Mouse (Mus musculus): Measurements from ENCODE around the gene Cog2. TPM values are rescaled to one million over a fixed set of nuclear protein-coding genes. Genes with fewer than 3 reads are reported as not detected.

Cog2 gene
- polyA plus RNA-seq, 1 experiment from 2014 or later: 35.4 TPM

- WGBS: 90% methylated on average over 8 of the region's 8 CpGs
- no peaks in the 10 kb centered on the region for H3K36me3 ChIP-seq (replicated peaks)
- ATAC-seq (replicated peaks): no peak
Measured at GRCm38 (mm10) chr8:124575811-124576210, 55.2 kb downstream of the Cog2 start, which contains the start of gene Capn9. TSS of gene Capn9 (plus strand) at chr8:124576111.

DNA sequence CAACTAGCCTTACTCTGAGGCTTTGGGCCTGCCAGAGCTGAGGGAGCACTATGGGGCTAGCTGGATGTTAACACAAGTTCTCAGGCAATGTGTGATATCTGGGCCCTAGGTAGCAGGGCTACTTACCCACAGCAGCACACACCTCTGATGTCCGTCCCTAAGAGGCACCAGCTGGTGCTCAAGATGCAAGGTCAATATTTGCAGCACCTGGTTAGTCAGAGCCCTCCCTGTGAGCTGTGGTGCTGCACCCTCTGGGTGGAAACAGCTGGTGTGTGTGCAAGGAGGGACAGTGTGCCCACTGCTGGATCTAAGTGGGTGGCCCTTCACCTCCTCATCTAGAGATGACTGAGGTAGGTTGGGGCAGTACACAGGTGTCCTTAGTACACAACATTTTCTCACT is 56.2 kb downstream of the Cog2 start:
- Histone ChIP-seq H3K4me1 (no peaks in the 10 kb centered on the region), H3K4me2 (no peak overlapping the region), H3K27ac (no peak overlapping the region), H3K36me3 (replicated peaks) (no peaks in the 10 kb centered on the region), H3K4me3 (no peak overlapping the region), H3K27me3 (replicated peaks) (no peaks in the 10 kb centered on the region), H3K9ac (no peak overlapping the region), H3K9me3 (no peaks in the 10 kb centered on the region)
- 68% methylated on average over 1 of the region's 1 CpGs for WGBS
- no peak for ATAC-seq (replicated peaks)

More at GRCm38 (mm10) chr8:124575811-124576210, 55.2 kb downstream of the Cog2 start, which contains the start of gene Capn9:
- H3K27ac ChIP-seq: no peak within 1 kb of the TSS
- no peaks in the 10 kb centered on the region for H3K4me1 ChIP-seq
- no peak within 1 kb of the TSS for H3K9ac ChIP-seq
- no peak within 1 kb of the TSS for H3K4me2 ChIP-seq
- no peak within 1 kb of the TSS for H3K4me3 ChIP-seq
- H3K27me3 ChIP-seq (replicated peaks): no peaks in the 10 kb centered on the region
- no peaks in the 10 kb centered on the region for H3K9me3 ChIP-seq

DNA sequence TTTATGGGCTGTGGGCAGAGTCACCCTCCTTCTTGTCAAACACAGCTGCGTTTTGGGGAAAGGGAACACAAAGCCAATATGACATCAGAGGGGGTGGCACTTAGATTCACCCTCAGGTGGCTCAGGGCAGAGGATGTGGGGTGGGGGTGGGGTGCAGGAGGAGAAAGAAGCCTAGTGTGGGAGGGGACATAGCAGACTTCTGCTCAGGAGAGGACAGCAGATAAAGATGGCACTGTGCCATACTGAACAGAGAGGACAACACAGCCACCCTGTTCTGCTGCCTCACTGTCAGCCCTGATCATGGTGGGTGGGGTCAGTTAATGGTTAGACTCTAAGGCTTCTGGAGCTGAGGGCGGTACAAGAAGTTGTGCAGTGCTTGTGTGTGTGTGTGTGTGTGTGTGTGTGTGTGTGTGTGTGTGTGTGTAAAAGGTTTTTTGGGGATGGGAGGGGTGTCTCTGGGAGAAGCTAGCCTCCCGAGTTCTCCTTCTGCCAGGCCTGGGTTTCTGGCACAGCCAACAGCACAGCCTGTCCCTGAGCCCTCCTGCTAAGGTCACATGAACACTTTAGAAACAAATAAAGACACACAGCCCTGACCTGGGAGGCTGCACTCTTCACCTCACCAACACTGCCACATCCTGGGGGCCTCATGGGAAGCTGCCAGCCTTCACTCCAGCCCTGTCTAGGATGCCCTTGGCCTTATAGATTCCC is 65.3 kb downstream of the Cog2 start:
- 38% methylated on average over 3 of the region's 3 CpGs for WGBS
- no peak for ATAC-seq (replicated peaks)
- Histone ChIP-seq H3K9me3 (no peaks in the 10 kb centered on the region), H3K4me3 (no peak overlapping the region), H3K36me3 (replicated peaks) (no peaks in the 10 kb centered on the region), H3K27ac (no peak overlapping the region), H3K9ac (no peak overlapping the region), H3K4me2 (no peak overlapping the region), H3K27me3 (replicated peaks) (no peaks in the 10 kb centered on the region), H3K4me1 (no peaks in the 10 kb centered on the region)

DNA sequence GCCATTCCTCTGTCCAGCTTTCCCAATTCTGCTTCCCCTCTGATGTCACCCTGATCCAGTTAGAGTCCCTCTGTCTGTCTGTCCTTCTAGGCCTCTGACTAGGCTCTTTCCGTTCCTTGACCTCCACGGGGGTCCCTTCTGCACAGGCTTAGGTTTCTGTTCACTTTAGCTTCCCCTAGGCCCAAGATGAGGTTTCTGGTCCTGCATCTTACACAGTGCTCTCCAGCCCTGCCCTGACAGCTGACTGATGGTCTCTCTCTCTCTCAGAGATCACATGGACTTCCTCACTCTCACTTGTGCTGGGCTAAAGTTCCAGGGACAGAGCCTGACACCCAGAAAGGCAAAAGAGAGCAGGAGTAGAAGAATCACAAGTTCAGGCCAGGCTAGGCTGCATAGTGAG is 66.0 kb downstream of the Cog2 start:
- Histone ChIP-seq H3K4me3 (no peak overlapping the region), H3K36me3 (replicated peaks) (no peaks in the 10 kb centered on the region), H3K27me3 (replicated peaks) (no peaks in the 10 kb centered on the region), H3K4me1 (no peaks in the 10 kb centered on the region), H3K4me2 (no peak overlapping the region), H3K9ac (no peak overlapping the region), H3K27ac (no peak overlapping the region), H3K9me3 (no peaks in the 10 kb centered on the region)
- ATAC-seq (replicated peaks): no peak
- WGBS: 81% methylated on average over 2 of the region's 2 CpGs

- Histone ChIP-seq H3K9ac (no peak overlapping the region), H3K9me3 (no peaks in the 10 kb centered on the region), H3K4me3 (no peak overlapping the region), H3K4me1 (no peaks in the 10 kb centered on the region), H3K4me2 (no peak overlapping the region), H3K27ac (no peak overlapping the region), H3K27me3 (replicated peaks) (no peaks in the 10 kb centered on the region), H3K36me3 (replicated peaks) (no peaks in the 10 kb centered on the region)
- 81% methylated on average over 4 of the region's 4 CpGs for WGBS
- ATAC-seq (replicated peaks): no peak
Measured at GRCm38 (mm10) chr8:124589393-124589792, 68.8 kb downstream of the Cog2 start.

Other genes starting within 250 kb of the Cog2 start
- 15.3 and 15.8 TPM in 2 replicates for gene Pgbd5, start 81.1 kb upstream of the Cog2 start, polyA plus RNA-seq (2015; fragmentation: Nextera tagmentation; extraction: Ambion mirVana)
- 0.62 and 0.96 TPM in 2 replicates for gene Agt, start 48.9 kb downstream of the Cog2 start, polyA plus RNA-seq (2015; fragmentation: Nextera tagmentation; extraction: Ambion mirVana)
- gene Capn9, start 55.3 kb downstream of the Cog2 start, polyA plus RNA-seq (2015; fragmentation: Nextera tagmentation; extraction: Ambion mirVana): 0.14 TPM in 1 of 2 replicates, not detected in the other
- 21.8 and 23.6 TPM in 2 replicates for gene 2310022B05Rik, start 142.6 kb downstream of the Cog2 start, polyA plus RNA-seq (2015; fragmentation: Nextera tagmentation; extraction: Ambion mirVana)
- 69.4 and 70.2 TPM in 2 replicates for gene Ttc13, start 201.2 kb downstream of the Cog2 start, polyA plus RNA-seq (2015; fragmentation: Nextera tagmentation; extraction: Ambion mirVana)
- gene Arv1, start 201.4 kb downstream of the Cog2 start, polyA plus RNA-seq (2015; fragmentation: Nextera tagmentation; extraction: Ambion mirVana): 32.7 and 37.6 TPM in 2 replicates
- gene Fam89a, start 231.1 kb downstream of the Cog2 start, polyA plus RNA-seq (2015; fragmentation: Nextera tagmentation; extraction: Ambion mirVana): 0.17 and 0.37 TPM in 2 replicates

Data from midbrain, embryonic 15.5 days (tissue).